Mouse (Mus musculus): ENCODE results near the gene Cyp2c23. TPM values are rescaled to one million over a fixed set of nuclear protein-coding genes. Genes with fewer than 3 reads are reported as not detected.
A peak's percentile ranks its signal among the peaks of the same experiment; 100 is the strongest.

Gene Cyp2c23
- total RNA-seq, 2 experiments from 2014 or later: 0.41 TPM; not detected in 1

DNA sequence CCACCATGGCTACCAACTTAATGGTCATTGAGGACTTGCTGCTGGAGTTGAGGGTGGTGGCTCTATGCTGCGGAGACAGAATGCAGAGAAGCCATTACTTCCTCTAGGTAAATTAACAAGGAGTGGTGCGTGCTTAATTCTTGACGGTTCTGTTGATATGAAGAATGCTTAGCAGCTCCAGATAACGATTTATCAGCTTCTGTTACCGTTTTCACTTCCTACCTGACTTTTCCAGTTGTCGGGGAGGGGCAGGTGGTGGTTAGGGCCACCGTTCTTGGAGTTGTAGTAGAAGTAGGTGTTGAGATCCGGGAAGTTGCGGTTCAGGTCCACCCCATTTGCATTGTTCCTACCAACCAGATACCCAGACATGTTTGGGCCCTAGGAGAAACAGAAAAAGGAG lies 55.3 kb downstream of the Cyp2c23 start:
- DNase-seq (ENCODE audit: low spot score in 2 of 2): no peak

DNA sequence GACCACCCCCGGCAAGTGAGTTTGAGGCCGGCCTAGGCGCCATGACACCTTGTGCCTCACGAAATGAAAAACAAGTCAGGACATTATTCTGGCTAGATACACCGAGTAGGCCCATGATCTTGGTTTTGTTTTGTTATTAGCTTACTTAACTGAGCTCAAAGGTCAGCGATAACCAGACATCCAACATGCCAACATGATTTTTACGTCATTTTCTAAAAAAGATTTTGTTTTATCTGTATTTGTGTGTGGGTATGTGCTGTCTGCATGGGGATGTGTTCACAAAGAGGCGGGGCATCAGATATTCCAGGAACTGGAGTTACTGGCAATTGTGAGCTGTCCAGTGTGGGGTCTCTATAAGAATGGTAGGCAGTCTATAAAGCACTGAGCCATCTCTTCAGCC lies 56.9 kb downstream of the Cyp2c23 start:
- DNase-seq (ENCODE audit: low spot score in 2 of 2): no peak

DNA sequence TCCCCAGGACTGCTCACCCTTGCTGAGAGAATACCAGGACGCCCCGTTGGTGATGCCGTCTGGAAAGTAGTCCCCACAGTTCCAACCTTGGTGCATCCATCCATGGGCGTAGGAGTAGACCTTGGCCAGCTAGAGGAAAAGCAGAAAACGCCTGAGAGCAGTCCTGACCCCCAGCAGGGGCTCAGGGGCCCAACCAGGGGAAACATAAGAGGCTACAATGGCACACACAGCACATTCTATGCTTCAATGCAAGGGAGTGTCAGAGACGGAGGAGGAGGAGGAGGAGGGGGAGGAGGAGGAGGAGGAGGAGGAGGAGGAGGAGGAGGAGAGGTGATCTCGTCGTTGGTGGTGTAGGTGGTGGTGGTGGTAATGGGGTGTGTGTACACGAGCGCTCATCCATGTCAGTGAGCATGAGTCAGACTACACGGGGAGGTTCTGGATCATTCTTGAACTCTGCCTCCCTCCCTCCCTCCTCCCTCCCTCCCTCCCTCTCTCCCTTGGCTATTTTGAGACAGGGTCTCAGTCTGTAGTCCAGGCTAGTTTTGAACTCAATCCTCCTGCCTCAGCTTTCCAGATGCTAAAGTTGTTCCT lies 60.5 kb downstream of the Cyp2c23 start:
- no peak for DNase-seq (ENCODE audit: low spot score in 2 of 2)

DNA sequence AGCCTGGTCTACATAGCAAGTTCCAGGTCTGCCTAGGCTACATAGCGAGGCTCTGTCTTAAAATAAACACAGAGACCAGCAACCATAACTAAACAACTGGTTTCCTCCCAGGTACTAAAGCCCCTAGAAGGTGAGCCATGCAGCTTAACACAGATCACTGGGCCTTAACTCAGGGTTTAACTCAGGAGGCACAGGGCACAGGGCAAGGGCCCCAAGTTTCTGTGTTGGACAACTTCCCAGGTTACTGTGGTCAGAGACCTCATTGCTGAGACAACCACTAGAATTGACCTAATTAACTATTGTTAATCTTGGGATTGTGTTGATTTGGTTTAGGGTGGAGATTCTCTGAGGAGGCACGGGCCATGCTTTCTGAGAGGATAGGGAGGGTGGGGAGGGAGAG lies 62.5 kb downstream of the Cyp2c23 start:
- no peak for DNase-seq (ENCODE audit: low spot score in 2 of 2)

DNA sequence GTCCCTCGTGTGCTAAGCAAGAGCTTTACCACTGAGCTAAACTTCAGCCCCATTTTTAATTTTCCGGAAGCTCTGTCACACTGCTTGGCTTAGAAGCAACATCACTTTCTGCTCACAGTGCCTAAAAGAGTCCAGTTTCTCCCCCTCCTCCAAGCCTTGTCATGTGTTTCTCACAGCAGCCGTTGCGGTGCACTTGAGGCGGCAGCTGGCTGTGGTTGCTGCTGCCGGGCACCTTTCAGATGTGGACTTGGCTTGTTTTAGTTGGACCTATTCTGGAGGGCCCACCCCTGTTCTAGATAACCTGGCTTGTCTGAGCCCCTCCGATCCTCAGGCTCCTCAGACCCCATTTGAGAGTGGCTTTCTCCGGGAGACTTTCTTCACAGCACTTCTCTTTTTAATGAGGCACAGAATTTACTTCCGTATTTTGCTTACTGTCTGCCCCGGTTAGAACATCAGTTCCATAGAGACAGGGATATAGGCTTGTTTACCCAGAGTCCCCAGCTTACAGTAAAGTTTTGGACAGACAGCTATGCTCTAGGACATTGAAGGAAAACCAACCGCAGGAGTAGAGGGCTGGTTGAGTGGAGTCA lies 63.4 kb downstream of the Cyp2c23 start:
- no peak for DNase-seq (ENCODE audit: low spot score in 2 of 2)

DNA sequence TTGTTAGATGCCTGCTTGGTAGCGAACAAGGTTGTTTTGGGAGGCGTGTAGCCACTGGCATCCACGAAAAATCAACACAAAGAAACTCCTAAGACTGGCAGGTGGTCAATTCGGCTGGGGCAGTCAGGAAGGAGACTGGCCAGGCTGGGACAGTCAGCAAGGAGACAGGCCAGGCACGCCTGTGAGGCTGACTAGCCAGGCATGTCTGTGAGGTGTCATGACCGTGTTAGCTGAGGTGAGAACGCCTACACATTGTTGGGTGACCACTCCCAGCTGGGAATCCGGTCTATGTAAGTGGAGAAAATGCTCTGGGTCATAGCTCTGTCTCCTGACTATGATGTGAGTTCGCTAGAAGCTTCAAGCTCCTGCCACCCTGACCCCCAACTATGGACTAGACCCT lies 66.2 kb downstream of the Cyp2c23 start:
- DNase-seq (ENCODE audit: low spot score in 2 of 2): no peak

DNA sequence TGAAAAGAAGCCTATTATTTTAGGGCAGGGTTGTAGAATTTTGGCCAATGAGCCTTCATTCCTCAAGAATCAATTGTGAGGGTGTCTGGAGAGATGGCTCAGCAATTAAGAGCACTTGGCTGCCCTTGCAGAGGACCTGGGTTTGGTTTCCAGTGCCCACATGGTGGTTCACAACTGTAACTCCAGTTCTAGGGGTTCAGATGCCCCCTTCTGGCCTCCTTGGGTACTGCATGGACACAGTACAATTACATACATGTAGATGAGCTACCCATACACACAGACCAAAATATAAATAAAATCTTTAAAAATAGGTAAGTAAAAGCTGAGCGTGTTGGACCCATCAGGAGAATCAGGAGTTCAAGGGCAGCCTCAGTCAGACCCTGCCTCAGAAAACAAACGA lies 67.8 kb downstream of the Cyp2c23 start:
- DNase-seq (ENCODE audit: low spot score in 2 of 2): no peak

DNA sequence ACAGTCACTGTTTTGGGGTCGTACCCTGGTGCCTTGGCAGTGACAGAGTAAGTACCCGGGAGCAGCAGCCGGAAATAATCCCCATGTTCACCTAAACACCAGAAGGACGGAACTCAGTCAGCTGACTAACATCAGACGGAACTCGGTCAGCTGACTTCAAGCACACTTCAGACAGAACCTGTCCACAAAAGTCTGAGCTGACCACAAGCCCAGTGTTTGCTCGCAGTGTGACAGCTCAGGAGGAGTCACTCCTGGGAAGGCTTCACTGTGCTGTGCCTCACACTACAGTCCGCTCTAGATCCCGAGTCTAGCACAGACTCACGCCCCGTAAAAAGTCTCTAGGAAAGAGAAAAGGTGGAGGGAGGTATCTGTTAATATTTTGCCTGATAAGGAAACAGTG lies 69.0 kb downstream of the Cyp2c23 start:
- DNase-seq (ENCODE audit: low spot score in 2 of 2): no peak

DNA sequence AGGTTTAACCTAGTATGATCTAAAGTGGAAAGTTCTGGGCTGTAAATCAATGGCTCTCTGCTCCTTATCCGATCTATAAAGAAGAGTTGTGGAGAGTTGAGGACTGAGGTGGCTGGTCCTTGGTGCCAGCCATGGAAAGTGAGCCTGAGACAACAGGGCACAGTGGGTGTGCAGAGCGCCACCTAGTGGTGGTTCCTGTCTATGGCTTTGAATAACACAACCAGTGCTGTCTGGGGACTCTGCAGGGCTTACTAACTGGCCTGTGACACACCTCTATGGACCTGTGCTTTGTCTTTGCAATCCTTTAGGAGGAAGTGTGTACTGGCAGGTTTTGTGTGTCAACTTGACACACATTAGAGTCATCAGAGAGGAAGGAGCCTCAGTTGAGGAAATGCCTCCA lies 69.8 kb downstream of the Cyp2c23 start:
- peak; percentile 52 to 70 for DNase-seq (ENCODE audit: low spot score in 2 of 2)

DNA sequence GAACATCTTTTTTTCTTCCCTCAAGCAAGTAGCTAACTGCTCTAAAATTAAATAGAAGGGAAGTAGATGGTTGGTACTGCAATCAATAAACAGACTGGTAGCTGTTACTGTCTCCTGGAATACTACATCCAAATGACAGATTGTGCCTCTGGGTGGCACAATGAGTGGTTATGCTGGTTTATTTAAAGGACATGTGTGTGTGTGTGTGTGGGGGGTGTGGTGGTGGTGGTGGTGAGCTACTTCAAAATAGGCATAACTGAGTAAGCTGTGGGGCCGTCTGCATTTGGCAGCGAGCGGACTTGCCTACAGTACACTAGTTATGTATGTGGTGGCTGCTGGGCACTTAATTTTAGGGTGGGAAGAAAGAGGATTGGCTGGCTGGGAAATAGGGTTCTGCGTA lies 71.1 kb downstream of the Cyp2c23 start:
- DNase-seq (ENCODE audit: low spot score in 2 of 2): no peak

DNA sequence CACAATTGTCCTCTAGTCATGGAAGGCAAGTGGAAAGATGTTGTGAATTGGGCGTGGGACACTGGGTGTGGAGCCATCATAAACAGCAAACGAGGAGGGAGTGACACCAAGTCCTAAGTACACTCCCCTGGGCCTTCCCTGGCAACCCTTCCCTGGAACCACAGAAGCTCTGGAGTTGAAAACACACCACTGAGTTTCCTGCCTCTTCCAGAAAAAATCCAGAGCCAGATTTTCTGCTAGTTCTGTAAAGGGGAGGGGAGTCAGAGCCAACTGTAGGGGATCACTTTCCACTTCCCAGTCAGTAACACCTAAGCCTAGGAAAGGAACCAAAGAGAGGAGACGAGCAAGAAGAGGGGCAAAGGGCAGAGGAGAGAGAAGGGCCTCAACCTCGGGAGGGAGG lies 71.6 kb downstream of the Cyp2c23 start:
- DNase-seq (ENCODE audit: low spot score in 2 of 2): no peak

DNA sequence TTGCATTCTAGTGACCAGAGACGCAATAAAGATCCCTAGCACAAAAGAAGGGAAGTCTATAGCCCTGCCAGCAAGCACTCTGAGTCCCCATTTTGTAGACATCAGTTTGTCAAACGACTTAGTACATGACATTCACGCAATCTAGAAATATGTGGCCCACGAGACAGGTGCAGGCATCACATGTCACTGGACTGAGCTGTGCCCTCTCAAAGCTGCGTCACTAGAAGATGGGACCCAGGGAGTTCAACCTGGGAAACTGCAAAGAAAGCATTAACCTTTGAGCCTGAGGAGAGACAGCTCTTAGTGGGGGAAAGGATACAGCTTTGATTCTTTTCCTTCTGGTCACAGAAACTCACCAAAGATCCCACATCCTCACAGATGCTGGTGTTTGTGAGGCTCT lies 73.7 kb downstream of the Cyp2c23 start:
- no peak for DNase-seq (ENCODE audit: low spot score in 2 of 2)

Other genes starting within 250 kb of the Cyp2c23 start
- gene Abcc2, start 247.0 kb downstream of the Cyp2c23 start, total RNA-seq (2021): under 1 TPM; 0.17 to 0.54 TPM
- gene Dnmbp, start 89.0 kb downstream of the Cyp2c23 start, total RNA-seq (2021): 10 to 100 TPM; 18.8 to 20.4 TPM
- under 1 TPM in 1 of 2 experiments, not detected in 1; 0.39 TPM for gene Cpn1, start 42.7 kb downstream of the Cyp2c23 start, total RNA-seq (2021)
- gene Erlin1, start 40.6 kb upstream of the Cyp2c23 start, total RNA-seq (2021): 10 to 100 TPM; 12.5 to 16.2 TPM
- 10 to 100 TPM; 21.8 to 30.1 TPM for gene Chuk, start 78.3 kb upstream of the Cyp2c23 start, total RNA-seq (2021)
- 10 to 100 TPM; 11.2 to 12.7 TPM for gene Cwf19l1, start 106.7 kb upstream of the Cyp2c23 start, total RNA-seq (2021)
- gene Bloc1s2, start 117.2 kb upstream of the Cyp2c23 start, total RNA-seq (2021): 10 to 100 TPM; 23.0 to 23.1 TPM
- gene Pkd2l1, start 163.2 kb upstream of the Cyp2c23 start, total RNA-seq (2021): not detected
- gene Scd3, start 174.1 kb upstream of the Cyp2c23 start, total RNA-seq (2021): not detected

Data from gastrocnemius, postnatal 4 days (tissue).